Mouse (Mus musculus): ENCODE results near the gene Eif3d.

GRCm38 (mm10) chr15:77977663-77978062 is 7.0 kb upstream of the Eif3d start:
- no peak for TF ChIP-seq CTCF (conservative IDR thresholded peaks at IDR 0.05; ENCODE audit: low read length)
- no peak for TF ChIP-seq POU5F1 (IDR thresholded peaks at IDR 0.05; ENCODE audit: borderline replicate concordance, low read length)
- TF ChIP-seq NANOG (IDR thresholded peaks at IDR 0.05; ENCODE audit: borderline replicate concordance, low read length), result no peak
